Mouse (Mus musculus) Muller cell, postnatal 12 days (primary cell): ENCODE measurements around the gene Ntn5.

ENCODE experiments used
- DNase-seq: peaks from one replicate; pipeline ENCODE4 v3.0.0-alpha.2; 2015; ENCODE audit errors: inconsistent ontology term

Ntn5 gene

GRCm38 (mm10) chr7:45697894-45698293, 14.1 kb downstream of the Ntn5 start:
- no peak for DNase-seq

- DNase-seq = no peak
Observed at GRCm38 (mm10) chr7:45699523-45700141, 15.8 kb downstream of the Ntn5 start, which contains the start of gene Car11. Gene Car11 (plus strand): TSS chr7:45699843.

GRCm38 (mm10) chr7:45700301-45701015, 16.6 kb downstream of the Ntn5 start:
- DNase-seq = peak; percentile 78

- DNase-seq = no peak
Observed at GRCm38 (mm10) chr7:45701072-45701471, 17.2 kb downstream of the Ntn5 start.

GRCm38 (mm10) chr7:45701607-45702006, 17.8 kb downstream of the Ntn5 start:
- DNase-seq = no peak

- DNase-seq = no peak
Observed at GRCm38 (mm10) chr7:45702316-45702715, 18.5 kb downstream of the Ntn5 start.

- no peak for DNase-seq
Observed at GRCm38 (mm10) chr7:45702809-45703520, 19.1 kb downstream of the Ntn5 start.

- no peak for DNase-seq
Observed at GRCm38 (mm10) chr7:45703521-45704033, 19.8 kb downstream of the Ntn5 start.

GRCm38 (mm10) chr7:45704046-45704559, 20.3 kb downstream of the Ntn5 start:
- DNase-seq = peak; percentile 94

GRCm38 (mm10) chr7:45704730-45705442, 21.1 kb downstream of the Ntn5 start, which contains the start of gene Dbp:
Gene Dbp (plus strand): TSS chr7:45705088.
- DNase-seq = peak; percentile 100

GRCm38 (mm10) chr7:45705443-45705864, 21.6 kb downstream of the Ntn5 start:
- DNase-seq = no peak

- peak; percentile 95 for DNase-seq
Observed at GRCm38 (mm10) chr7:45705873-45706281, 22.1 kb downstream of the Ntn5 start.

- peak; percentile 94 for DNase-seq
Observed at GRCm38 (mm10) chr7:45706721-45707241, 23.0 kb downstream of the Ntn5 start.

GRCm38 (mm10) chr7:45707375-45707967, 23.6 kb downstream of the Ntn5 start:
- peak; percentile 97 for DNase-seq

- no peak for DNase-seq
Observed at GRCm38 (mm10) chr7:45708221-45708761, 24.5 kb downstream of the Ntn5 start.

GRCm38 (mm10) chr7:45709036-45709435, 25.2 kb downstream of the Ntn5 start:
- no peak for DNase-seq

GRCm38 (mm10) chr7:45709677-45710355, 26.0 kb downstream of the Ntn5 start:
- DNase-seq = no peak

GRCm38 (mm10) chr7:45710477-45711191, 26.8 kb downstream of the Ntn5 start:
- no peak for DNase-seq

- no peak for DNase-seq
Observed at GRCm38 (mm10) chr7:45711316-45712021, 27.6 kb downstream of the Ntn5 start.
